Mouse (Mus musculus) megakaryocyte progenitor cell, adult 5-6 weeks (primary cell): ENCODE results near the gene Nsmce4a. TPM values are rescaled to one million over a fixed set of nuclear protein-coding genes. Genes with fewer than 3 reads are reported as not detected.
A peak's percentile ranks its signal among the peaks of the same experiment; 100 is the strongest.

Experiments used
- ATAC-seq: replicated peaks from 2 replicates; pipeline ENCODE4 v1.8.0; 2016; ENCODE audit warnings: mild to moderate bottlenecking, moderate TSS enrichment, inconsistent platforms; ENCODE audit not compliant: poor library complexity
- total RNA-seq, 2 experiments: library from RNA; stranded (forward) in 1 of 2; stranded (reverse) in 1 of 2; fragments of 157-497, 149-512 nt in 1 of 2; fragments of 200-1000 nt in 1 of 2; gene quantifications; 2 replicates each; pipeline versions ENCODE4 v1.2.3 to v1.2.4; 2015 to 2017

Gene Nsmce4a
- total RNA-seq, 2 experiments from 2014 or later, result 150 to 225 TPM

- no peak for ATAC-seq
Observed at GRCm38 (mm10) chr7:130578607-130579006, 5.7 kb upstream of the Nsmce4a start.

GRCm38 (mm10) chr7:130578066-130578465, 5.1 kb upstream of the Nsmce4a start:
- no peak for ATAC-seq

GRCm38 (mm10) chr7:130577388-130578003, 4.6 kb upstream of the Nsmce4a start, which contains the start of gene Tacc2:
Gene Tacc2 (plus strand): TSS chr7:130577438.
- 0 out of 2 replicates have a peak, but pooled peaks have one; percentile 5 for ATAC-seq

- peak; percentile 43 for ATAC-seq
Observed at GRCm38 (mm10) chr7:130576981-130577380, 4.1 kb upstream of the Nsmce4a start.

GRCm38 (mm10) chr7:130574211-130574991, 1.5 kb upstream of the Nsmce4a start:
- no peak for ATAC-seq

- no peak for ATAC-seq
Observed at GRCm38 (mm10) chr7:130573746-130574145, 828 bp upstream of the Nsmce4a start.

GRCm38 (mm10) chr7:130570472-130570871, 2.4 kb downstream of the Nsmce4a start:
- no peak for ATAC-seq

GRCm38 (mm10) chr7:130568783-130569436, 4.0 kb downstream of the Nsmce4a start:
- no peak for ATAC-seq

- no peak for ATAC-seq
Observed at GRCm38 (mm10) chr7:130564596-130564995, 8.3 kb downstream of the Nsmce4a start.

GRCm38 (mm10) chr7:130563880-130564279, 9.0 kb downstream of the Nsmce4a start:
- ATAC-seq, result no peak

- ATAC-seq, result no peak
Observed at GRCm38 (mm10) chr7:130563276-130563675, 9.6 kb downstream of the Nsmce4a start.

GRCm38 (mm10) chr7:130560933-130561332, 12.0 kb downstream of the Nsmce4a start:
- ATAC-seq, result peak; percentile 69

- ATAC-seq, result no peak
Observed at GRCm38 (mm10) chr7:130558592-130558991, 14.3 kb downstream of the Nsmce4a start.

GRCm38 (mm10) chr7:130555597-130555996, 17.3 kb downstream of the Nsmce4a start:
- no peak for ATAC-seq

GRCm38 (mm10) chr7:130553321-130553720, 19.6 kb downstream of the Nsmce4a start:
- no peak for ATAC-seq

- ATAC-seq, result peak; percentile 44; the same call in 1 of the 2 replicates
Observed at GRCm38 (mm10) chr7:130552780-130553179, 20.1 kb downstream of the Nsmce4a start.

- peak; percentile 31 for ATAC-seq
Observed at GRCm38 (mm10) chr7:130547635-130548175, 25.2 kb downstream of the Nsmce4a start.

- ATAC-seq, result peak; percentile 91
Observed at GRCm38 (mm10) chr7:130546791-130547484, 26.0 kb downstream of the Nsmce4a start.

- ATAC-seq, result no peak
Observed at GRCm38 (mm10) chr7:130546421-130546790, 26.5 kb downstream of the Nsmce4a start.

- ATAC-seq, result no peak
Observed at GRCm38 (mm10) chr7:130545893-130546292, 27.0 kb downstream of the Nsmce4a start.

GRCm38 (mm10) chr7:130545401-130545800, 27.5 kb downstream of the Nsmce4a start:
- ATAC-seq, result no peak
